Mouse (Mus musculus): Measurements from ENCODE around the gene Ffar4. TPM values are rescaled to one million over a fixed set of nuclear protein-coding genes. Genes with fewer than 3 reads are reported as not detected.

Ffar4 gene
- polyA plus RNA-seq, 1 experiment from 2014 or later: 1.1 TPM

DNA sequence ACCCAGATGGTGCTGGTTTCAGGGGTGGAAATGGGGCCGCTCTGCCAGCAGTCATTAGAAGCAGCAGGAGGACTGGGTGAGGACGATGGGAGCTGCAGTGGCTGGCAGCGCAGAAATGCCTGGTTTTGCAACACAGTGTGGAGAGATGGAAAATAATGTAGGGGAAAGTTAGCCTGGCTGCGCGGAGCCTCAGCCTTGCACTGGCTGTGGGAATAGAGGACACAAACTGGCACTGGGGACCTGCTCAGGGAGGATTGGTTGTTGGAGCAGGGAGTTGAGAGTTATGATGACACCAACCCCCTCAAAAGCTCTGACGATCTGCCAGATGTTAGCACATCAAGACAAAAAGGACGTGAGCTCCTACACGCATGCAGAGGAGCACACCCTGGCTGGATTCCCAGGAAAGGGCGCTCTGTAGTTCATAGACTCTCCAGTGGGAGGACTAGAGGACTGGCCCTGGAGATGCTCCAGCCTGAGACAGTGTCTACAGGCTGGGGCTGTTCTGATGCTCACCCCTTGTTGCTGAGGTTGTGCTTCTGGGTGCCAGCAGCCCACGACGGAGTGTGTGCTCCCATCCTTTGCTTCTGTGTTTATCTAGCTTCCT lies 9.8 kb upstream of the Ffar4 start:
- Histone ChIP-seq H3K4me2 (no peak overlapping the region), H3K4me3 (ENCODE audit: low read depth, low read length) (no peak overlapping the region), H3K9ac (ENCODE audit: low read depth, low read length) (no peak overlapping the region), H3K36me3 (ENCODE audit: control insufficient read depth, insufficient read depth, low read length) (no peaks in the 10 kb centered on the region), H3K9me3 (ENCODE audit: control insufficient read depth, low read length) (no peaks in the 10 kb centered on the region), H3K27ac (ENCODE audit: low read depth, low read length) (no peak overlapping the region), H3K4me1 (replicated peaks; ENCODE audit: control insufficient read depth, insufficient read depth, low read length) (no peaks in the 10 kb centered on the region), H3K27me3 (replicated peaks; ENCODE audit: control insufficient read depth, insufficient read depth, low read length) (no peaks in the 10 kb centered on the region)
- DNase-seq (ENCODE audit: low spot score) (no peak), ATAC-seq (replicated peaks; ENCODE audit: low FRiP score) (peak; percentile 51; the same call in 1 of the 2 replicates)
- 57% methylated on average over 11 of the region's 11 CpGs for WGBS

DNA sequence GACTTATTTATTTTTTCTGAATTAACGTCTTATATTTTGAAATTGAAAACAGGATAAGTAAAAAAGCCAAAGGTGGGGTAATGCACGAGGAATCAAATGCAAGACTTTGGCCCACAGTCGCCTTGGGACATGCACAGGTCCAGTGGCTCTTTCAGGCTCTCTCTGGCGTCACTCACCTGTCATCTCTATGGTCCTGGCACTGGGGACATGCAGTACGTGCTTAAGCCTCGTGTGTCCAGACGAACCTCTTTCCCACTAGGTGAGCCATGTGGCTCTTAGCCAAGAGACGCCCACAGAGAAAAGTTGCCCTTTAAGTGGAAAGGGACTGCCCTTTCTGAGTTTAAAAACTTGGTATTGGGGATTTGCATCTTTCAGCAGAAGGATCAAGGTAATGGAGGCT lies 7.5 kb upstream of the Ffar4 start:
- no peaks in the 10 kb centered on the region for H3K9me3 ChIP-seq (ENCODE audit: control insufficient read depth, low read length)
- H3K27ac ChIP-seq (ENCODE audit: low read depth, low read length): no peak overlapping the region
- H3K9ac ChIP-seq (ENCODE audit: low read depth, low read length): no peak overlapping the region
- no peaks in the 10 kb centered on the region for H3K4me1 ChIP-seq (replicated peaks; ENCODE audit: control insufficient read depth, insufficient read depth, low read length)
- no peak for ATAC-seq (replicated peaks; ENCODE audit: low FRiP score)
- no peaks in the 10 kb centered on the region for H3K36me3 ChIP-seq (ENCODE audit: control insufficient read depth, insufficient read depth, low read length)
- H3K27me3 ChIP-seq (replicated peaks; ENCODE audit: control insufficient read depth, insufficient read depth, low read length): peaks cover 7% of the 10 kb centered on the region; the same call in 1 of the 2 replicates
- no peak overlapping the region for H3K4me2 ChIP-seq
- H3K4me3 ChIP-seq (ENCODE audit: low read depth, low read length): no peak overlapping the region
- no peak for DNase-seq (ENCODE audit: low spot score)
- 76% methylated on average over 8 of the region's 8 CpGs for WGBS

DNA sequence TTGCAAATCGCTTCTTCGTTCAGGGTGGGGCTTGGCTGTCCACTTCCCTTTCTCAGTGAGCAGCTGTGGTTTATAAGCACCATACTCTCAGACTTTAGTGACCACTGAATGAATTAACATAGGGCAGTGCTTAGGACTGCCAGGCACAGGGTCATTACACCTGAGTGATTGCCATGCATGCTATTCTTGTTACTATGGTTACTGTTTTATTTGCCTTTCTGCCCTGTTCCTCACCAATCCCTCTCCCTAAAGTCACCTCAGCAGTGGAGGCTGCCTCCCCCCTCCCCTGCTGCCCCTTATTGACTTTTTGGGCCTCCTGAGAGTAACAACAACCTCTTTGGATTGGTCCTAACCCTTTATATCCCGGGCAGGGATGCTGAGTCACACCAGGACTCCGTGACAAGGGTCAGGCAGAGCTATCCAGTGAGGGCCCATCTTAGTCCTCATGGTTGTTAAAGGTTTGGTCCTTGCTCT lies 5.3 kb upstream of the Ffar4 start:
- DNase-seq (ENCODE audit: low spot score): no peak
- ATAC-seq (replicated peaks; ENCODE audit: low FRiP score): no peak
- no peak overlapping the region for H3K4me2 ChIP-seq
- H3K9ac ChIP-seq (ENCODE audit: low read depth, low read length): no peak overlapping the region
- no peaks in the 10 kb centered on the region for H3K4me1 ChIP-seq (replicated peaks; ENCODE audit: control insufficient read depth, insufficient read depth, low read length)
- H3K27ac ChIP-seq (ENCODE audit: low read depth, low read length): no peak overlapping the region
- H3K27me3 ChIP-seq (replicated peaks; ENCODE audit: control insufficient read depth, insufficient read depth, low read length): peaks cover 22% of the 10 kb centered on the region
- 55% methylated on average over 4 of the region's 4 CpGs for WGBS
- no peaks in the 10 kb centered on the region for H3K9me3 ChIP-seq (ENCODE audit: control insufficient read depth, low read length)
- no peak overlapping the region for H3K4me3 ChIP-seq (ENCODE audit: low read depth, low read length)
- H3K36me3 ChIP-seq (ENCODE audit: control insufficient read depth, insufficient read depth, low read length): no peaks in the 10 kb centered on the region

DNA sequence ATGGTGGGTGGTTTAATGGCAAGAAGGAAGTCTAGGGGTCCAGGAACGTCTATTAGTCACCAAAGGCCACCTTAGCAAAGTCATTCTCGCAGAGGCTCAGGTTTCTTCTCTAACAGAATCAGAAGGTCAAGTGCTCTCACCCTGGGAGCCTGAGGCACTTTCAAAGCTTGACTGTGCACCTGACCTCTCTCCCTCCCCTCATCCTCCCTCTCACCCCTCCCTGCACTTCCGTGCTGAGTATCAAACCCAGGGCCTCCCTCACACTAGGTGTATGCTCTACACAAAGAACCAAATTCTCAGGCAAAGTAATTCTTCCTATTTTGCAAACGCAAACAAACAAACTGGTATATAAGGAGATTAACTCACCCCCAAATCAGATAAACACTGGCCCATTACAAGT lies 640 bp upstream of the Ffar4 start:
- Histone ChIP-seq H3K36me3 (ENCODE audit: control insufficient read depth, insufficient read depth, low read length) (no peaks in the 10 kb centered on the region), H3K4me2 (no peak overlapping the region), H3K9me3 (ENCODE audit: control insufficient read depth, low read length) (no peaks in the 10 kb centered on the region), H3K27me3 (replicated peaks; ENCODE audit: control insufficient read depth, insufficient read depth, low read length) (peaks cover 50% of the 10 kb centered on the region), H3K4me3 (ENCODE audit: low read depth, low read length) (no peak overlapping the region), H3K4me1 (replicated peaks; ENCODE audit: control insufficient read depth, insufficient read depth, low read length) (no peaks in the 10 kb centered on the region), H3K27ac (ENCODE audit: low read depth, low read length) (no peak overlapping the region), H3K9ac (ENCODE audit: low read depth, low read length) (no peak overlapping the region)
- DNase-seq (ENCODE audit: low spot score) (no peak), ATAC-seq (replicated peaks; ENCODE audit: low FRiP score) (no peak)
- 13% methylated on average over 4 of the region's 4 CpGs for WGBS

DNA sequence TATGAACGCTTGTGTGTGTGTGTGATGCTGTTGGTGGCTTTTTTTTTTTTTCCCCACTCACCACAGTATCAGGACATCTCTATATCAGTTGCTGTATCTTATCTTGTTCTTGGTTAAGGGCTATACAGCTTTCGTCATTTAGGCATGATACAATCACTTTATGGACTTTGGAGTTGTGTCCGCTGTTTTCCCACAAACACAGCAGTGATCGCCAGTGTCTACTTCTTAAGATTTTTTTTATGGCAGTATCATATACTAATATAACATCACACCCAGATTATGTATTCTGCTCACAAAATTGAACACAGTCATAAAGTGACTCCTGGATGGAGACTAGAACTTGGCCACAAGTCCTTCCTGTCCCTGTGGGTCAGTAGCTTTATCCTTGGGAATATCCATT lies 11.0 kb downstream of the Ffar4 start:
- Histone ChIP-seq H3K4me3 (ENCODE audit: low read depth, low read length) (no peak overlapping the region), H3K9me3 (ENCODE audit: control insufficient read depth, low read length) (no peaks in the 10 kb centered on the region), H3K9ac (ENCODE audit: low read depth, low read length) (no peak overlapping the region), H3K4me2 (no peak overlapping the region), H3K27ac (ENCODE audit: low read depth, low read length) (no peak overlapping the region), H3K27me3 (replicated peaks; ENCODE audit: control insufficient read depth, insufficient read depth, low read length) (no peaks in the 10 kb centered on the region), H3K4me1 (replicated peaks; ENCODE audit: control insufficient read depth, insufficient read depth, low read length) (no peaks in the 10 kb centered on the region), H3K36me3 (ENCODE audit: control insufficient read depth, insufficient read depth, low read length) (no peaks in the 10 kb centered on the region)
- no peak for ATAC-seq (replicated peaks; ENCODE audit: low FRiP score)
- WGBS: 79% methylated on average over 4 of the region's 4 CpGs
- no peak for DNase-seq (ENCODE audit: low spot score)

DNA sequence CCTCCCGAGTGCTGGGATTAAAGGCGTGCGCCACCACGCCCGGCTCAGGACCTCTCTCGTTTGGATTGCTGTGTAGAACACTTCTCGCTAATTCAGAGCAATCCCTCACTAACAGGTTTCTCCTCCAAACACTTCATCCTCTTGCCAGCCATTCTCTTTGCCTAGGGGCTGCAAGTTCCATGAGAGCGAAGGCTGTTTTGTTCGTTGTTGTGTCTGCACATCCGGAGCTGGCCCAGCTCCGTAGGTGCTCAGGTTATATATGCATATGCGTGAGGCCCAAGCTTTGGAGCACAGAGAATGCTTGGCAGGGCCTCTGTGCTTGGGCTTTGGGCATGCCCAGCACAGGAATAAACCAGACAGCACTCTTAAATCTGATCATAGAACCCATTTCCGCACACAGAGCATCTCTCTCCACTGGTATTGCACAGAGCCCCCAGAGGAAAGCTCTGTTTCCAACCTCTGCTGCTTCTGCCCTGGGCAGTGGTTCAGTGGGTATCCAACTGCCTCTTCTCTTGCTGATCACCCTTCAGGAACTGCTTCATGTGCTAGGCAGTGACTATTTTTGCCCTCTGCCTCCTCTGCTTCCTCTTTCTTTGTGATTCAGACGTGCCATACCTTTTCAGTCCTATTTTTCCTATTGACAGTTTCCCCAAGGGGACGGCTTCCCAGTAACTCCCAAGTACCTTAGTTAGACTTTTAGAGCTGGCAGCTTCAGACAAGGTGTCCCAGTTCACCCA lies 12.8 kb downstream of the Ffar4 start:
- DNase-seq (ENCODE audit: low spot score) (no peak), ATAC-seq (replicated peaks; ENCODE audit: low FRiP score) (no peak)
- H3K36me3 ChIP-seq (ENCODE audit: control insufficient read depth, insufficient read depth, low read length): no peaks in the 10 kb centered on the region
- no peak overlapping the region for H3K4me2 ChIP-seq
- WGBS: 83% methylated on average over 15 of the region's 15 CpGs
- H3K4me3 ChIP-seq (ENCODE audit: low read depth, low read length): no peak overlapping the region
- no peaks in the 10 kb centered on the region for H3K4me1 ChIP-seq (replicated peaks; ENCODE audit: control insufficient read depth, insufficient read depth, low read length)
- no peak overlapping the region for H3K9ac ChIP-seq (ENCODE audit: low read depth, low read length)
- no peaks in the 10 kb centered on the region for H3K27me3 ChIP-seq (replicated peaks; ENCODE audit: control insufficient read depth, insufficient read depth, low read length)
- H3K9me3 ChIP-seq (ENCODE audit: control insufficient read depth, low read length): no peaks in the 10 kb centered on the region
- H3K27ac ChIP-seq (ENCODE audit: low read depth, low read length): no peak overlapping the region

DNA sequence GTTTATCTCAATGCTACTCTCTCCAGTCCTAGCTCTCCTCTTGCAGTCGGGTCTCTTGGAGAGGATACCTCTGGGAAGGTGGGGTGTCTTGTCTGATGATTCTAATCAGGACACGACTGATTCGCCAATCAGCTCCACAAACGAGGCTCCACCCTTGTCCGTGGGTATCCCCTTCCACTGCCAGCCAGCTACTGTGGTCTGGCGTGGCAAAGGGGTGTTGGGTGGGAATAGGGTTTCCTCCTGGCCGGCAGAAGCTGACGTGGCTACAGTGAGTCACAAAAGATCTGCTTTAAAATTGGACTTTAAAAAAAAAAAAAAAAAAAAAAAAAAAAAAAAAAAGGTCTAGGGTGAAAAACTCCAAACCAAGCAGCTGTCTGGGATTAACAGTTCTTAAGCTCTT lies 14.2 kb downstream of the Ffar4 start:
- Histone ChIP-seq H3K27ac (ENCODE audit: low read depth, low read length) (no peak overlapping the region), H3K4me3 (ENCODE audit: low read depth, low read length) (no peak overlapping the region), H3K9ac (ENCODE audit: low read depth, low read length) (no peak overlapping the region), H3K27me3 (replicated peaks; ENCODE audit: control insufficient read depth, insufficient read depth, low read length) (no peaks in the 10 kb centered on the region), H3K4me2 (no peak overlapping the region), H3K9me3 (ENCODE audit: control insufficient read depth, low read length) (no peaks in the 10 kb centered on the region), H3K4me1 (replicated peaks; ENCODE audit: control insufficient read depth, insufficient read depth, low read length) (no peaks in the 10 kb centered on the region), H3K36me3 (ENCODE audit: control insufficient read depth, insufficient read depth, low read length) (no peaks in the 10 kb centered on the region)
- ATAC-seq (replicated peaks; ENCODE audit: low FRiP score) (no peak), DNase-seq (ENCODE audit: low spot score) (no peak)
- WGBS: 70% methylated on average over 8 of the region's 8 CpGs

DNA sequence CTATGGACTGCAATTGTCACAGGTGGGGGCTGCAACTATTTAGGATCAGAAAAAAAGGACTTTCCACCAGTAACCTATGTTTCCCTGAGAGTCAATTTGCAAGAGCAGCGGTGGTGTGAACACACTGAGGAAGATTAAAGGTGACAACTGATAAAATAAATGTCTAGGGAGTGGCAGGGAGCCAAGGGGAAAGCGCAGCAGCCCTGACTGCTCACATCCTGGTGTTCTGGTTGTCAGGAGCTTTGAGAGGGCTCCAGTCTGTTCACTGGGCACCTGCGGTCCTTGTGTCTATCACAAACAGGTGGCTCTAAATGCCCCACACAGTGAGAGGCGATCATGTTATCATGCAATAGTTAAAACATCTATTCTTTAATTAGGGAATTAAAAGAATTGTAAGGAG lies 15.7 kb downstream of the Ffar4 start:
- Histone ChIP-seq H3K4me3 (ENCODE audit: low read depth, low read length) (no peak overlapping the region), H3K9me3 (ENCODE audit: control insufficient read depth, low read length) (no peaks in the 10 kb centered on the region), H3K27me3 (replicated peaks; ENCODE audit: control insufficient read depth, insufficient read depth, low read length) (no peaks in the 10 kb centered on the region), H3K4me2 (no peak overlapping the region), H3K27ac (ENCODE audit: low read depth, low read length) (no peak overlapping the region), H3K4me1 (replicated peaks; ENCODE audit: control insufficient read depth, insufficient read depth, low read length) (no peaks in the 10 kb centered on the region), H3K9ac (ENCODE audit: low read depth, low read length) (no peak overlapping the region), H3K36me3 (ENCODE audit: control insufficient read depth, insufficient read depth, low read length) (no peaks in the 10 kb centered on the region)
- DNase-seq (ENCODE audit: low spot score): no peak
- no peak for ATAC-seq (replicated peaks; ENCODE audit: low FRiP score)
- 38% methylated on average over 4 of the region's 4 CpGs for WGBS

Measured in liver, embryonic 11.5 days (tissue).